Mouse (Mus musculus): ENCODE results near the gene Rufy4. TPM values are rescaled to one million over a fixed set of nuclear protein-coding genes. Genes with fewer than 3 reads are reported as not detected.
A peak's percentile ranks its signal among the peaks of the same experiment; 100 is the strongest.

The Rufy4 gene
- polyA plus RNA-seq, 1 experiment from 2014 or later, result 0.32 TPM

- no peaks in the 10 kb centered on the region for H3K9me3 ChIP-seq (ENCODE audit: low read length)
- no peak overlapping the region for H3K4me3 ChIP-seq (ENCODE audit: low read length)
- no peak overlapping the region for H3K9ac ChIP-seq (replicated peaks; ENCODE audit: low read length)
- ATAC-seq (ENCODE audit: low FRiP score, low TSS enrichment), result no peak
- H3K27me3 ChIP-seq (ENCODE audit: insufficient read depth, low read length), result no peaks in the 10 kb centered on the region
- H3K4me2 ChIP-seq (replicated peaks; ENCODE audit: low read depth, low read length), result no peak overlapping the region
- no peak overlapping the region for H3K27ac ChIP-seq (ENCODE audit: low read length)
- no peaks in the 10 kb centered on the region for H3K36me3 ChIP-seq (ENCODE audit: insufficient read depth, low read length)
- 84% methylated on average over 5 of the region's 5 CpGs for WGBS
- no peaks in the 10 kb centered on the region for H3K4me1 ChIP-seq (ENCODE audit: insufficient read depth, low read length)
Measured at GRCm38 (mm10) chr1:74167136-74167535, 41.8 kb downstream of the Rufy4 start.

GRCm38 (mm10) chr1:74169721-74170120 is 44.4 kb downstream of the Rufy4 start:
- no peaks in the 10 kb centered on the region for H3K9me3 ChIP-seq (ENCODE audit: low read length)
- H3K4me2 ChIP-seq (replicated peaks; ENCODE audit: low read depth, low read length), result no peak overlapping the region
- H3K27ac ChIP-seq (ENCODE audit: low read length), result no peak overlapping the region
- H3K27me3 ChIP-seq (ENCODE audit: insufficient read depth, low read length), result no peaks in the 10 kb centered on the region
- no peak overlapping the region for H3K4me3 ChIP-seq (ENCODE audit: low read length)
- no peak overlapping the region for H3K9ac ChIP-seq (replicated peaks; ENCODE audit: low read length)
- no peaks in the 10 kb centered on the region for H3K36me3 ChIP-seq (ENCODE audit: insufficient read depth, low read length)
- WGBS, result 91% methylated on average over 3 of the region's 3 CpGs
- no peak for ATAC-seq (ENCODE audit: low FRiP score, low TSS enrichment)
- no peaks in the 10 kb centered on the region for H3K4me1 ChIP-seq (ENCODE audit: insufficient read depth, low read length)

GRCm38 (mm10) chr1:74172722-74173121 is 47.4 kb downstream of the Rufy4 start:
- no peak for ATAC-seq (ENCODE audit: low FRiP score, low TSS enrichment)
- no peak overlapping the region for H3K27ac ChIP-seq (ENCODE audit: low read length)
- H3K36me3 ChIP-seq (ENCODE audit: insufficient read depth, low read length), result no peaks in the 10 kb centered on the region
- H3K9ac ChIP-seq (replicated peaks; ENCODE audit: low read length), result no peak overlapping the region
- H3K4me2 ChIP-seq (replicated peaks; ENCODE audit: low read depth, low read length), result no peak overlapping the region
- H3K4me1 ChIP-seq (ENCODE audit: insufficient read depth, low read length), result no peaks in the 10 kb centered on the region
- no peaks in the 10 kb centered on the region for H3K27me3 ChIP-seq (ENCODE audit: insufficient read depth, low read length)
- 83% methylated on average over 3 of the region's 3 CpGs for WGBS
- no peaks in the 10 kb centered on the region for H3K9me3 ChIP-seq (ENCODE audit: low read length)
- H3K4me3 ChIP-seq (ENCODE audit: low read length), result no peak overlapping the region

GRCm38 (mm10) chr1:74175731-74176130 is 50.4 kb downstream of the Rufy4 start:
- Histone ChIP-seq H3K9ac (replicated peaks; ENCODE audit: low read length) (no peak overlapping the region), H3K9me3 (ENCODE audit: low read length) (no peaks in the 10 kb centered on the region), H3K27me3 (ENCODE audit: insufficient read depth, low read length) (no peaks in the 10 kb centered on the region), H3K4me2 (replicated peaks; ENCODE audit: low read depth, low read length) (no peak overlapping the region), H3K27ac (ENCODE audit: low read length) (no peak overlapping the region), H3K4me3 (ENCODE audit: low read length) (no peak overlapping the region), H3K36me3 (ENCODE audit: insufficient read depth, low read length) (no peaks in the 10 kb centered on the region), H3K4me1 (ENCODE audit: insufficient read depth, low read length) (0 out of 2 replicates have a peak, but pooled peaks cover 4% of the 10 kb centered on the region)
- ATAC-seq (ENCODE audit: low FRiP score, low TSS enrichment), result no peak
- 69% methylated on average over 4 of the region's 4 CpGs for WGBS

- ATAC-seq (ENCODE audit: low FRiP score, low TSS enrichment), result no peak
- 79% methylated on average over 3 of the region's 3 CpGs for WGBS
Measured at GRCm38 (mm10) chr1:74178618-74179017, 53.3 kb downstream of the Rufy4 start.

GRCm38 (mm10) chr1:74179624-74180408 is 54.5 kb downstream of the Rufy4 start:
- WGBS, result 31% methylated on average over 9 of the region's 9 CpGs
- peak overlapping the region; percentile 68 for H3K27ac ChIP-seq (ENCODE audit: low read length)
- no peak overlapping the region for H3K4me3 ChIP-seq (ENCODE audit: low read length)
- no peaks in the 10 kb centered on the region for H3K27me3 ChIP-seq (ENCODE audit: insufficient read depth, low read length)
- no peaks in the 10 kb centered on the region for H3K36me3 ChIP-seq (ENCODE audit: insufficient read depth, low read length)
- no peak overlapping the region for H3K4me2 ChIP-seq (replicated peaks; ENCODE audit: low read depth, low read length)
- peak; percentile 63; the same call in 1 of the 2 replicates for ATAC-seq (ENCODE audit: low FRiP score, low TSS enrichment)
- H3K9me3 ChIP-seq (ENCODE audit: low read length), result no peaks in the 10 kb centered on the region
- H3K9ac ChIP-seq (replicated peaks; ENCODE audit: low read length), result no peak overlapping the region
- H3K4me1 ChIP-seq (ENCODE audit: insufficient read depth, low read length), result 0 out of 2 replicates have a peak, but pooled peaks cover 4% of the 10 kb centered on the region

More at GRCm38 (mm10) chr1:74178618-74179017, 53.3 kb downstream of the Rufy4 start:
- Histone ChIP-seq H3K4me1 (ENCODE audit: insufficient read depth, low read length) (0 out of 2 replicates have a peak, but pooled peaks cover 4% of the 10 kb centered on the region), H3K4me2 (replicated peaks; ENCODE audit: low read depth, low read length) (no peak overlapping the region), H3K27ac (ENCODE audit: low read length) (no peak overlapping the region), H3K36me3 (ENCODE audit: insufficient read depth, low read length) (no peaks in the 10 kb centered on the region), H3K9ac (replicated peaks; ENCODE audit: low read length) (no peak overlapping the region), H3K9me3 (ENCODE audit: low read length) (no peaks in the 10 kb centered on the region), H3K4me3 (ENCODE audit: low read length) (no peak overlapping the region), H3K27me3 (ENCODE audit: insufficient read depth, low read length) (no peaks in the 10 kb centered on the region)

- H3K4me1 ChIP-seq (ENCODE audit: insufficient read depth, low read length), result 0 out of 2 replicates have a peak, but pooled peaks cover 4% of the 10 kb centered on the region
- no peak overlapping the region for H3K4me3 ChIP-seq (ENCODE audit: low read length)
- no peak overlapping the region for H3K9ac ChIP-seq (replicated peaks; ENCODE audit: low read length)
- H3K9me3 ChIP-seq (ENCODE audit: low read length), result no peaks in the 10 kb centered on the region
- WGBS, result 39% methylated on average over 2 of the region's 2 CpGs
- H3K27me3 ChIP-seq (ENCODE audit: insufficient read depth, low read length), result no peaks in the 10 kb centered on the region
- no peak overlapping the region for H3K4me2 ChIP-seq (replicated peaks; ENCODE audit: low read depth, low read length)
- no peak for ATAC-seq (ENCODE audit: low FRiP score, low TSS enrichment)
- H3K36me3 ChIP-seq (ENCODE audit: insufficient read depth, low read length), result no peaks in the 10 kb centered on the region
- no peak overlapping the region for H3K27ac ChIP-seq (ENCODE audit: low read length)
Measured at GRCm38 (mm10) chr1:74181462-74181861, 56.1 kb downstream of the Rufy4 start.

GRCm38 (mm10) chr1:74183006-74183405 is 57.7 kb downstream of the Rufy4 start:
- no peak overlapping the region for H3K9ac ChIP-seq (replicated peaks; ENCODE audit: low read length)
- 83% methylated on average over 2 of the region's 2 CpGs for WGBS
- H3K27me3 ChIP-seq (ENCODE audit: insufficient read depth, low read length), result no peaks in the 10 kb centered on the region
- no peak for ATAC-seq (ENCODE audit: low FRiP score, low TSS enrichment)
- no peaks in the 10 kb centered on the region for H3K36me3 ChIP-seq (ENCODE audit: insufficient read depth, low read length)
- H3K4me3 ChIP-seq (ENCODE audit: low read length), result no peak overlapping the region
- no peak overlapping the region for H3K27ac ChIP-seq (ENCODE audit: low read length)
- no peaks in the 10 kb centered on the region for H3K9me3 ChIP-seq (ENCODE audit: low read length)
- H3K4me2 ChIP-seq (replicated peaks; ENCODE audit: low read depth, low read length), result no peak overlapping the region
- H3K4me1 ChIP-seq (ENCODE audit: insufficient read depth, low read length), result 0 out of 2 replicates have a peak, but pooled peaks cover 4% of the 10 kb centered on the region

- H3K9ac ChIP-seq (replicated peaks; ENCODE audit: low read length), result no peak overlapping the region
- no peaks in the 10 kb centered on the region for H3K36me3 ChIP-seq (ENCODE audit: insufficient read depth, low read length)
- H3K27ac ChIP-seq (ENCODE audit: low read length), result no peak overlapping the region
- H3K4me2 ChIP-seq (replicated peaks; ENCODE audit: low read depth, low read length), result no peak overlapping the region
- no peaks in the 10 kb centered on the region for H3K9me3 ChIP-seq (ENCODE audit: low read length)
- H3K4me3 ChIP-seq (ENCODE audit: low read length), result no peak overlapping the region
- no peaks in the 10 kb centered on the region for H3K27me3 ChIP-seq (ENCODE audit: insufficient read depth, low read length)
- no peak for ATAC-seq (ENCODE audit: low FRiP score, low TSS enrichment)
- no peaks in the 10 kb centered on the region for H3K4me1 ChIP-seq (ENCODE audit: insufficient read depth, low read length)
- 91% methylated on average over 7 of the region's 7 CpGs for WGBS
Measured at GRCm38 (mm10) chr1:74190471-74190870, 65.1 kb downstream of the Rufy4 start.

GRCm38 (mm10) chr1:74192711-74193110 is 67.4 kb downstream of the Rufy4 start:
- Histone ChIP-seq H3K9ac (replicated peaks; ENCODE audit: low read length) (no peak overlapping the region), H3K4me1 (ENCODE audit: insufficient read depth, low read length) (no peaks in the 10 kb centered on the region), H3K27ac (ENCODE audit: low read length) (no peak overlapping the region), H3K36me3 (ENCODE audit: insufficient read depth, low read length) (no peaks in the 10 kb centered on the region), H3K4me3 (ENCODE audit: low read length) (no peak overlapping the region), H3K27me3 (ENCODE audit: insufficient read depth, low read length) (no peaks in the 10 kb centered on the region), H3K4me2 (replicated peaks; ENCODE audit: low read depth, low read length) (no peak overlapping the region), H3K9me3 (ENCODE audit: low read length) (no peaks in the 10 kb centered on the region)
- WGBS, result 88% methylated on average over 2 of the region's 2 CpGs
- no peak for ATAC-seq (ENCODE audit: low FRiP score, low TSS enrichment)

Data from kidney, embryonic 16.5 days (tissue).